13 mouse cellular contexts compared by ENCODE assay signal in genomic region chr2:128210376-128210775, GRCm38 (mm10).
DNase-seq lines count a peak whose midpoint lies in the region; ATAC-seq and TF ChIP-seq lines count a peak whose summit lies in the region.
"Had no signal": no experiment of that assay in that cellular context is flagged by ENCODE, and none has a peak within 500 bp of the region (broad histone marks: within the 10 kb centered on the region; RNA-seq: fewer than 3 reads in every experiment).

No protein-coding gene starts in this region.

- no peaks in the 10 kb centered on the region for H3K9me3 ChIP-seq in kidney, embryonic 14.5 days (ENCODE audit: control insufficient read depth, low read length)
- H3K9me3 ChIP-seq: megakaryocyte, embryonic 14.5 days had no signal

- no peaks in the 10 kb centered on the region for H3K27me3 ChIP-seq in kidney, adult 2 months (replicated peaks; ENCODE audit: control insufficient read depth, insufficient read depth, low read length)
- H3K27me3 ChIP-seq in kidney, embryonic 14.5 days (ENCODE audit: control insufficient read depth, insufficient read depth, low read length), result no peaks in the 10 kb centered on the region

- no peak for TF ChIP-seq POLR2A in kidney, adult 2 months (IDR thresholded peaks at IDR 0.05; ENCODE audit: low read depth, low read length)

- no peak overlapping the region for H3K4me2 ChIP-seq in kidney, embryonic 14.5 days (replicated peaks; ENCODE audit: low read depth, low read length)

- H3K4me1 ChIP-seq in kidney, adult 2 months (ENCODE audit: control insufficient read depth, insufficient read depth, low read length), result peaks cover 20% of the 10 kb centered on the region
- peaks cover 12% of the 10 kb centered on the region; the same call in 1 of the 2 replicates for H3K4me1 ChIP-seq in kidney, embryonic 14.5 days (ENCODE audit: control insufficient read depth, insufficient read depth, low read length)

- no peak overlapping the region for H3K4me3 ChIP-seq in kidney, adult 2 months (ENCODE audit: insufficient read depth, low read depth, low read length)
- no peak overlapping the region for H3K4me3 ChIP-seq in kidney, embryonic 14.5 days (ENCODE audit: low read length)

- H3K9ac ChIP-seq in kidney, embryonic 14.5 days (ENCODE audit: low read depth, low read length), result no peak overlapping the region

- H3K36me3 ChIP-seq in kidney, adult 2 months (ENCODE audit: control insufficient read depth, insufficient read depth, low read length), result no peaks in the 10 kb centered on the region
- H3K36me3 ChIP-seq in kidney, embryonic 14.5 days (ENCODE audit: control insufficient read depth, insufficient read depth, low read length), result no peaks in the 10 kb centered on the region
- H3K36me3 ChIP-seq: G1E had no signal

- DNase-seq in cerebellum, postnatal 14 days, result peak; percentile 22 to 36
- DNase-seq in cerebellum, adult 11-12 months, result no peak
- DNase-seq in kidney, adult 2 months, result peak; percentile 22
- DNase-seq in testis, postnatal 10 days (ENCODE audit: low spot score), result peak; percentile 46
- no peak for DNase-seq in testis, postnatal 14 days (ENCODE audit: low spot score)
- no peak for DNase-seq in spleen, postnatal 4 days (ENCODE audit: low spot score in 2 of 2)
- DNase-seq: cerebellum, postnatal 25 days; gastrocnemius, postnatal 36 days; thymus, postnatal 14 days had no signal

- WGBS in kidney, adult 2 months, result 49% methylated on average over 9 of the region's 9 CpGs
- 42% methylated on average over 9 of the region's 9 CpGs for WGBS in kidney, embryonic 14.5 days

- no peak for ATAC-seq in kidney, embryonic 14.5 days (ENCODE audit: low FRiP score, low TSS enrichment)
- no peak for ATAC-seq in activated CD4-positive, CD25-positive, alpha-beta regulatory T cell, adult 4 months

- no peak overlapping the region for H3K27ac ChIP-seq in kidney, adult 2 months (ENCODE audit: insufficient read depth, low read depth, low read length)
- no peak overlapping the region; the same call in 1 of the 2 replicates for H3K27ac ChIP-seq in kidney, embryonic 14.5 days (ENCODE audit: low read depth, low read length)

- no peak for TF ChIP-seq CTCF in kidney, adult 2 months (conservative IDR thresholded peaks at IDR 0.05; ENCODE audit: insufficient read depth, insufficient read length, low read depth, low read length)

Comparison
In these comparisons a context has a peak if more than half of its experiments do, and no peak if none do; other contexts are left out.
1. DNase-seq: peak in cerebellum, postnatal 14 days (2 of 2), kidney, adult 2 months (single experiment) and testis, postnatal 10 days (single experiment); none in cerebellum, adult 11-12 months (single experiment), testis, postnatal 14 days (single experiment) and spleen, postnatal 4 days (0 of 2).